Mouse (Mus musculus) embryonic facial prominence, embryonic 14.5 days (tissue): ENCODE results near the gene Ppm1j. TPM values are rescaled to one million over a fixed set of nuclear protein-coding genes. Genes with fewer than 3 reads are reported as not detected.

ENCODE experiments used
- ATAC-seq: fragments of 200-750 bp; cut with Nextera tagmentation; 2 replicates; pipeline ENCODE4 v1.8.0; 2017; ENCODE audit warnings: low read depth, moderate number of reproducible peaks, moderate TSS enrichment
- DNase-seq: peaks from one replicate; pipeline ENCODE4 v3.0.0-alpha.2; 2015; ENCODE audit warnings: low spot score
- H3K27ac ChIP-seq: fragments of 300-500 bp; sonication (generic); replicated peaks from 2 replicates; pipeline ENCODE4 v1.5.1; 2014; ENCODE audit warnings: low read depth, mild to moderate bottlenecking, low read length, moderate library complexity
- H3K27me3 ChIP-seq: fragments of 300-500 bp; sonication (generic); replicated peaks from 2 replicates; pipeline ENCODE4 v1.6.1; 2014; ENCODE audit warnings: low read length; ENCODE audit not compliant: control insufficient read depth, insufficient read depth
- H3K36me3 ChIP-seq: fragments of 300-500 bp; sonication (generic); 2 replicates; pipeline ENCODE4 v1.6.1; 2014; ENCODE audit warnings: low read length, mixed read lengths; ENCODE audit not compliant: control insufficient read depth, insufficient read depth
- H3K4me1 ChIP-seq: fragments of 300-500 bp; sonication (generic); 2 replicates; pipeline ENCODE4 v1.6.1; 2014; ENCODE audit warnings: antibody characterized with exemption, low read length; ENCODE audit not compliant: control insufficient read depth, insufficient read depth
- H3K4me2 ChIP-seq: fragments of 300-500 bp; sonication (generic); 2 replicates; pipeline ENCODE4 v1.6.1; 2014; ENCODE audit warnings: low read depth, mild to moderate bottlenecking, low read length, moderate library complexity, mixed read lengths
- H3K4me3 ChIP-seq: fragments of 300-500 bp; sonication (generic); 2 replicates; pipeline ENCODE4 v1.5.1; 2014; ENCODE audit warnings: low read depth, mild to moderate bottlenecking, low read length
- H3K9ac ChIP-seq: fragments of 300-500 bp; sonication (generic); 2 replicates; pipeline ENCODE4 v1.6.1; 2014; ENCODE audit warnings: low read depth, mild to moderate bottlenecking, low read length, moderate library complexity, mixed read lengths
- H3K9me3 ChIP-seq: fragments of 300-500 bp; sonication (generic); 2 replicates; pipeline ENCODE4 v1.6.1; 2016; ENCODE audit warnings: low read length; ENCODE audit not compliant: control insufficient read depth
- WGBS: fragments of 180-500 bp; shearing (Covaris S2); extraction: QIAGEN DNeasy Blood & Tissue Kit; methylation state at CpG from one replicate; pipeline ENCODE4 v1.1.7; 2014; 5-methylcytosine and 5-hydroxymethylcytosine counted together
- polyA plus RNA-seq: library from polyadenylated mRNA; unstranded; fragments of >200 nt; fragmentation: Nextera tagmentation; extraction: Ambion mirVana; gene quantifications from 2 replicates; pipeline ENCODE4 v1.2.1, GENCODE M21; 2014

Ppm1j gene
- polyA plus RNA-seq, 1 experiment from 2014 or later = 3.4 TPM

GRCm38 (mm10) chr3:104793871-104794828 lies 13.3 kb downstream of the Ppm1j start:
- DNase-seq = peak; percentile 96
- Histone ChIP-seq H3K9me3 (no peaks in the 10 kb centered on the region), H3K4me2 (peak overlapping the region; percentile 33)

GRCm38 (mm10) chr3:104794953-104795470 lies 14.2 kb downstream of the Ppm1j start:
- H3K27ac ChIP-seq = peak overlapping the region; percentile 79
- no peak overlapping the region for H3K9ac ChIP-seq
- no peak overlapping the region for H3K4me3 ChIP-seq
- H3K36me3 ChIP-seq = peaks cover 70% of the 10 kb centered on the region
- H3K4me1 ChIP-seq = peaks cover 51% of the 10 kb centered on the region
- ATAC-seq (no peak), DNase-seq (no peak)
- no peaks in the 10 kb centered on the region for H3K9me3 ChIP-seq
- WGBS = 55% methylated on average over 11 of the region's 12 CpGs
- H3K4me2 ChIP-seq = no peak overlapping the region
- H3K27me3 ChIP-seq = no peaks in the 10 kb centered on the region

More at GRCm38 (mm10) chr3:104793871-104794828, 13.3 kb downstream of the Ppm1j start:
- 44% methylated on average over 20 of the region's 20 CpGs for WGBS
- H3K4me3 ChIP-seq = 0 out of 2 replicates have a peak overlapping the region, but pooled peaks have one; percentile 3
- peaks cover 61% of the 10 kb centered on the region for H3K36me3 ChIP-seq
- peaks cover 53% of the 10 kb centered on the region for H3K4me1 ChIP-seq
- H3K27me3 ChIP-seq = no peaks in the 10 kb centered on the region
- 0 out of 2 replicates have a peak overlapping the region, but pooled peaks have one; percentile 30 for H3K9ac ChIP-seq
- peak overlapping the region; percentile 79 for H3K27ac ChIP-seq
- peak; percentile 84 for ATAC-seq

- 66% methylated on average over 15 of the region's 15 CpGs for WGBS
These were observed 14.9 kb downstream of the Ppm1j start for GRCm38 (mm10) chr3:104795661-104796340.

DNA sequence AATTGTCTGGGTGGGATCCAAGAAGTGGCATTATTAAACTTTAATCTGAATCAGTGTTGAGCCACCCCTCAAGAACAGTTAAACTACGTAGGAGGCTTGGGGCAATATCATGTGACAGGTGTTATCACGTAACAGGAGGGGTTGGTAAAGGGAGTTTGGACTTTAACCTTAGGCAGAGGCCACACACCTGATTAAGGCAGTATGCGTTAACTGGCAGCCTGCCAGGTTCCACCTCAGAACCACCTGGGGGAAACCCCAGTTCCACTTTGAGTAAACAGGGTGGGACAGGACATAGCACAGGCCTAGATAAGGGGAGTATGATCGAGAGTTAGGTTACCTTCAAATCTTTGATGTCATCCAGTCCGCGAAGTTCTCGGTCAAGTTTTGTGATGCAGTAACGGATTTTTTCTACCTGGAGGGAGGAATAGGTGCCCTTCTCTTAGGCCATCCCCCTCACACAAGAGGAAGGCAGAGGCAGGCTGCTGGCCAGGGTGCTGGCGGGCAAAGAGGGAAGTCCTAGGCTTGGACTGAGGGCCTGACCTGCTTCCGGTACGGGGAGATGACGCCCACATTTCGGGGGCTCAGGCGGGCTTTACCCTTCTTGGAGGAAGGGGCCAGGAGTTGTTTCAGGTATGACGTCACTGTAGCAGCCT lies 15.7 kb downstream of the Ppm1j start:
- Histone ChIP-seq H3K4me3 (no peak overlapping the region), H3K4me2 (no peak overlapping the region), H3K27ac (no peak overlapping the region), H3K9me3 (no peaks in the 10 kb centered on the region), H3K4me1 (peaks cover 37% of the 10 kb centered on the region), H3K9ac (no peak overlapping the region), H3K36me3 (peaks cover 85% of the 10 kb centered on the region), H3K27me3 (no peaks in the 10 kb centered on the region)
- ATAC-seq (no peak; the same call in 1 of the 2 replicates), DNase-seq (no peak)
- WGBS = 71% methylated on average over 15 of the region's 15 CpGs

More at GRCm38 (mm10) chr3:104795661-104796340, 14.9 kb downstream of the Ppm1j start:
- Histone ChIP-seq H3K9me3 (no peaks in the 10 kb centered on the region), H3K4me1 (peaks cover 45% of the 10 kb centered on the region), H3K36me3 (peaks cover 78% of the 10 kb centered on the region), H3K4me2 (no peak overlapping the region), H3K27me3 (no peaks in the 10 kb centered on the region), H3K4me3 (no peak overlapping the region), H3K27ac (no peak overlapping the region), H3K9ac (no peak overlapping the region)
- no peak for ATAC-seq
- no peak for DNase-seq

DNA sequence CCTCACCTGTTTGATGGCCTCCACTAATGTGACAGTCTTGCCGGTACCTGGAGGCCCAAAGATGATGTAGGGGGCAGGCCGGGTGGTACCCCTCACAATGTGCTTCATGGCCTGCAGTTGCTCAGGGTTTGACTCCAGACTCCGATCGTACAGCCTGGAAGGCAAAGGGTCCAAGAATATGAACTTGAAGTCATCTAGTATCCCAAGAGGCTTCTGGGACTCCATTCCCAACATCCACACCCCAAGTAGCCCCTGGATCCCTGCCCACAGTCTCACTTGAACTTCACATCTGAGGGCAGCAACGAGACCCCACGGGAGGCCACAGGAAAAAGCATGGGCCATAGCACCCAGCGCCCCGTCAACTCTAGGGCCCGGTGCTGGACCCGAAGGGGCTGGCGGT lies 19.8 kb downstream of the Ppm1j start:
- H3K9me3 ChIP-seq = no peaks in the 10 kb centered on the region
- H3K4me2 ChIP-seq = no peak overlapping the region
- 0 out of 2 replicates have a peak, but pooled peaks cover 3% of the 10 kb centered on the region for H3K4me1 ChIP-seq
- no peak overlapping the region for H3K9ac ChIP-seq
- no peak overlapping the region for H3K27ac ChIP-seq
- 94% methylated on average over 11 of the region's 11 CpGs for WGBS
- ATAC-seq = no peak
- no peaks in the 10 kb centered on the region for H3K27me3 ChIP-seq
- peaks cover 80% of the 10 kb centered on the region for H3K36me3 ChIP-seq
- DNase-seq = no peak
- no peak overlapping the region for H3K4me3 ChIP-seq

GRCm38 (mm10) chr3:104801481-104801880 lies 20.6 kb downstream of the Ppm1j start:
- ATAC-seq (no peak), DNase-seq (no peak)
- Histone ChIP-seq H3K27ac (no peak overlapping the region), H3K27me3 (no peaks in the 10 kb centered on the region), H3K4me2 (no peak overlapping the region), H3K9me3 (no peaks in the 10 kb centered on the region), H3K9ac (no peak overlapping the region), H3K4me1 (no peaks in the 10 kb centered on the region), H3K36me3 (peaks cover 73% of the 10 kb centered on the region), H3K4me3 (no peak overlapping the region)
- 92% methylated on average over 6 of the region's 6 CpGs for WGBS

DNA sequence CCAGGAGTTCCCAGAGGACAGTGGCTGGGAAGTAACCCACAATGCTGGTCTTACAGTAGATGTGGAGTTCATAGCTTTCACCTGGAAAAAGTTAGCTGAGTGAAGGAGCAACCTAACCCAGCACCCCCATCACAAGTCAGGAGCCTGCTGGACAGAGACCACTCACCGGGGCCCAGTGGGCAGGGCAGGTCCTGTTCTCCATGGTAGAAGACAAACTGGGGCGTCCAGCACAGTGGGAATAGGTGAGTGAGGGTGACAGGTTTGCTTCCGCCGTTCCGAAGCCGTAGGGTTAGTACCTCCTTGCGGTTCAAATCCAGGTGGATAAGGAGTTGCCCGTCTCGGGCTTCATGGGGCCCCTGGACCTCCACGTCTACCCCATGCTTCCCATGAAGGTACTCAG lies 23.5 kb downstream of the Ppm1j start:
- ATAC-seq = no peak
- DNase-seq = no peak
- WGBS = 87% methylated on average over 10 of the region's 10 CpGs
- Histone ChIP-seq H3K4me2 (no peak overlapping the region), H3K4me3 (no peak overlapping the region), H3K9ac (no peak overlapping the region), H3K9me3 (no peaks in the 10 kb centered on the region), H3K27me3 (no peaks in the 10 kb centered on the region), H3K4me1 (no peaks in the 10 kb centered on the region), H3K36me3 (peaks cover 51% of the 10 kb centered on the region), H3K27ac (no peak overlapping the region)

GRCm38 (mm10) chr3:104805539-104805938 lies 24.7 kb downstream of the Ppm1j start:
- Histone ChIP-seq H3K4me2 (no peak overlapping the region), H3K9me3 (no peaks in the 10 kb centered on the region), H3K4me1 (no peaks in the 10 kb centered on the region), H3K27me3 (no peaks in the 10 kb centered on the region), H3K27ac (no peak overlapping the region), H3K4me3 (no peak overlapping the region), H3K9ac (no peak overlapping the region), H3K36me3 (peaks cover 38% of the 10 kb centered on the region)
- ATAC-seq = no peak
- 77% methylated on average over 9 of the region's 9 CpGs for WGBS
- DNase-seq = no peak
